Mouse (Mus musculus): ENCODE measurements around the gene Map1a. TPM values are rescaled to one million over a fixed set of nuclear protein-coding genes. Genes with fewer than 3 reads are reported as not detected.

The Map1a gene
- polyA plus RNA-seq, 1 experiment from 2014 or later = 0.20 TPM

- Histone ChIP-seq H3K27me3 (no peaks in the 10 kb centered on the region), H3K9me3 (replicated peaks) (no peaks in the 10 kb centered on the region), H3K4me1 (replicated peaks) (peaks cover 8% of the 10 kb centered on the region), H3K9ac (no peak overlapping the region), H3K27ac (no peak overlapping the region), H3K4me2 (no peak overlapping the region), H3K4me3 (replicated peaks) (no peak overlapping the region), H3K36me3 (no peaks in the 10 kb centered on the region)
- ATAC-seq (ENCODE audit: low read depth) = no peak
- 36% methylated on average over 8 of the region's 8 CpGs for WGBS (ENCODE audit: insufficient replicate concordance)
- no peak for DNase-seq
Observed at GRCm38 (mm10) chr2:121316278-121316677, 26.9 kb downstream of the Map1a start.

DNA sequence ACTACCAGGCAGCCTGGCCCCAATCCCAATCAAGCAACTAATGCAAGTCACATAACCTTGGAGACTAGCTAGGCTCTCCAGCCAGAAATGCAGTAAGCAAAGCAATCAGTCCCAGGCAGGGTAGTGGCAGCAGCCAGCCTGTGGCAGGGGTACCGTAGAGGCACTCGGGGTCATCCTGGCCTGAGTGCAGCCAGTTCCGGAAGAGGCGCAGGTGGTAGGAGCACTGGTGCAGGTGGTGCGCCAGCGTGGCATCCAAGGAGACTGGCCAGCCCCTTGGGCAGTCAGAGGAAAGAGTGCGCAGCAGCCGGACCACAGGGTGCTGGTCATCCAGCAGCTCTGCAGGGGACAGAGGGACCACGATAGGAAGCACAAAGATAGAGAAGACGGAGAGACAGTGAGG, 33.6 kb downstream of the Map1a start:
- no peak overlapping the region for H3K9ac ChIP-seq
- no peak overlapping the region for H3K4me2 ChIP-seq
- no peaks in the 10 kb centered on the region for H3K4me1 ChIP-seq (replicated peaks)
- H3K36me3 ChIP-seq = no peaks in the 10 kb centered on the region
- WGBS (ENCODE audit: insufficient replicate concordance) = 82% methylated on average over 10 of the region's 10 CpGs
- H3K4me3 ChIP-seq (replicated peaks) = no peak overlapping the region
- H3K27ac ChIP-seq = no peak overlapping the region
- DNase-seq (no peak), ATAC-seq (ENCODE audit: low read depth) (no peak)
- no peaks in the 10 kb centered on the region for H3K27me3 ChIP-seq
- H3K9me3 ChIP-seq (replicated peaks) = no peaks in the 10 kb centered on the region

DNA sequence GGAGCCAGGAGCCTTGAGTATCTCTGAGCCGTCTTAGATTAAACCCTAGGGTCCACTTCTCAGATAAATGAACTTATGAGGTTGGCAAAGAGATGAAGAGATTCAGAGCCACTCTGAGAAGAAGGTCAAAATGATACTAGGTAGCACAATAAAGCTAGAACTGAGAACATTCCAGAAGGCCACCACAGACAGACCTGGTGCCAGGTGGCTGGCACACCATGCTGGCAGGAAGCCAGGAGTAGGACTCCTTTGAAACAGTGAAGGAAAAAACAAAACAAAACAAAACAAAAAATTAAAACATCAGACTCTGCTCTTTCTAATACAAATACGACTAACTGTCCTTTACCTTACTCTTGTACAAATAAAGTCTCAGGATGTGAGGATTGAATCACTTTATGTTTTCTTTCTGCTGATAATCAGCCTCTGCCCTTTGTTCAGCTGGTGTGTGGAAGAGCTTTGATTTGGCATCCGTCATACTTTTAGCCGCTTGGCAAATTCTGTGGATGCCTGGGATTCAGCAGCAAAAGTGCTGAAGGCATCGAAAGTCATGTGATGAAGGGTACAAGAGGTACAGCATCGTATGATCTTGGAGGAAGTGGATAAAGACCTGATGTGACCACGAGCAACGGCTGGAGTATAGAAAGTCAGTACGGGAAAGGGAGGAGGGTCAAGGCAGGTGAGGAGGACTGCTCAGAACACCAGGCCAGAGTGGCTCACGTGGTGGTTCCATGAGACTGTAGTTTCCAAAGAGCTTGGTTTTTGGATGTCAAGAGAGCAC, 34.5 kb downstream of the Map1a start:
- no peak overlapping the region for H3K9ac ChIP-seq
- H3K36me3 ChIP-seq = no peaks in the 10 kb centered on the region
- DNase-seq = no peak
- no peak for ATAC-seq (ENCODE audit: low read depth)
- no peaks in the 10 kb centered on the region for H3K4me1 ChIP-seq (replicated peaks)
- H3K4me2 ChIP-seq = no peak overlapping the region
- 56% methylated on average over 10 of the region's 10 CpGs for WGBS (ENCODE audit: insufficient replicate concordance)
- no peak overlapping the region for H3K27ac ChIP-seq
- no peak overlapping the region for H3K4me3 ChIP-seq (replicated peaks)
- no peaks in the 10 kb centered on the region for H3K27me3 ChIP-seq
- no peaks in the 10 kb centered on the region for H3K9me3 ChIP-seq (replicated peaks)

- H3K9ac ChIP-seq = no peak overlapping the region
- no peak overlapping the region for H3K27ac ChIP-seq
- H3K4me2 ChIP-seq = no peak overlapping the region
- no peak for DNase-seq
- no peaks in the 10 kb centered on the region for H3K4me1 ChIP-seq (replicated peaks)
- no peaks in the 10 kb centered on the region for H3K27me3 ChIP-seq
- no peaks in the 10 kb centered on the region for H3K36me3 ChIP-seq
- no peak for ATAC-seq (ENCODE audit: low read depth)
- WGBS (ENCODE audit: insufficient replicate concordance) = 64% methylated on average over 2 of the region's 2 CpGs
- H3K4me3 ChIP-seq (replicated peaks) = no peak overlapping the region
- H3K9me3 ChIP-seq (replicated peaks) = no peaks in the 10 kb centered on the region
Observed at GRCm38 (mm10) chr2:121329492-121329891, 40.1 kb downstream of the Map1a start.

DNA sequence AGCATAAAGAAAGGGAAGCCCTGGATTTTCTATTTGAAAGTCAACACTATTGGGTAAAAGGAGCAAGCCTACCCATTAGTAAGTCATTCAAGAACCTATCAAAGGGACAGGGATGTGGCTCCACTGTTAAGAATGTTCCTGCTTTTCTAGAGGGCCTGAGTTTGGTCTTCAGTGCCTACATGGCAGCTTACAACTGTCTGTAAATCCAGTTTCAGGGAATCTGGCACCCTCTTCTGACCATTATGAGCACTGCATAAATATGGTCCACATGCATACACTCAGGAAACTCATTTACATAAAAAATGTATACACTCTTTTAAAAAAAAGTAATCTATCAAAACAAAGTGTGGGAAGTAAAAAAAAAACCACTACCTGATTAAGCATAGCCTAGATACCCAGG, 49.7 kb downstream of the Map1a start:
- no peaks in the 10 kb centered on the region for H3K4me1 ChIP-seq (replicated peaks)
- DNase-seq = no peak
- H3K9ac ChIP-seq = no peak overlapping the region
- H3K27ac ChIP-seq = no peak overlapping the region
- H3K27me3 ChIP-seq = no peaks in the 10 kb centered on the region
- H3K4me3 ChIP-seq (replicated peaks) = no peak overlapping the region
- ATAC-seq (ENCODE audit: low read depth) = no peak
- no peak overlapping the region for H3K4me2 ChIP-seq
- H3K9me3 ChIP-seq (replicated peaks) = no peaks in the 10 kb centered on the region
- H3K36me3 ChIP-seq = no peaks in the 10 kb centered on the region

- no peak for DNase-seq
- Histone ChIP-seq H3K36me3 (no peaks in the 10 kb centered on the region), H3K27me3 (peaks cover 32% of the 10 kb centered on the region), H3K27ac (no peak overlapping the region), H3K4me2 (no peak overlapping the region), H3K9ac (no peak overlapping the region), H3K4me3 (replicated peaks) (no peak overlapping the region), H3K4me1 (replicated peaks) (peaks cover 10% of the 10 kb centered on the region), H3K9me3 (replicated peaks) (no peaks in the 10 kb centered on the region)
- ATAC-seq (ENCODE audit: low read depth) = no peak
- 56% methylated on average over 8 of the region's 8 CpGs for WGBS (ENCODE audit: insufficient replicate concordance)
Observed at GRCm38 (mm10) chr2:121353156-121353555, 63.8 kb downstream of the Map1a start.

- peaks cover 16% of the 10 kb centered on the region for H3K4me1 ChIP-seq (replicated peaks)
- no peaks in the 10 kb centered on the region for H3K36me3 ChIP-seq
- H3K27me3 ChIP-seq = peaks cover 44% of the 10 kb centered on the region
- ATAC-seq (ENCODE audit: low read depth) = peak; percentile 22
- WGBS (ENCODE audit: insufficient replicate concordance) = 4% methylated on average over 6 of the region's 6 CpGs
- H3K9ac ChIP-seq = peak overlapping the region; percentile 87
- no peak for DNase-seq
- H3K9me3 ChIP-seq (replicated peaks) = no peaks in the 10 kb centered on the region
- H3K27ac ChIP-seq = 0 out of 2 replicates have a peak overlapping the region, but pooled peaks have one; percentile 31
- H3K4me2 ChIP-seq = peak overlapping the region; percentile 97
- H3K4me3 ChIP-seq (replicated peaks) = peak overlapping the region; percentile 80
Observed at GRCm38 (mm10) chr2:121354378-121354777, 65.0 kb downstream of the Map1a start.

DNA sequence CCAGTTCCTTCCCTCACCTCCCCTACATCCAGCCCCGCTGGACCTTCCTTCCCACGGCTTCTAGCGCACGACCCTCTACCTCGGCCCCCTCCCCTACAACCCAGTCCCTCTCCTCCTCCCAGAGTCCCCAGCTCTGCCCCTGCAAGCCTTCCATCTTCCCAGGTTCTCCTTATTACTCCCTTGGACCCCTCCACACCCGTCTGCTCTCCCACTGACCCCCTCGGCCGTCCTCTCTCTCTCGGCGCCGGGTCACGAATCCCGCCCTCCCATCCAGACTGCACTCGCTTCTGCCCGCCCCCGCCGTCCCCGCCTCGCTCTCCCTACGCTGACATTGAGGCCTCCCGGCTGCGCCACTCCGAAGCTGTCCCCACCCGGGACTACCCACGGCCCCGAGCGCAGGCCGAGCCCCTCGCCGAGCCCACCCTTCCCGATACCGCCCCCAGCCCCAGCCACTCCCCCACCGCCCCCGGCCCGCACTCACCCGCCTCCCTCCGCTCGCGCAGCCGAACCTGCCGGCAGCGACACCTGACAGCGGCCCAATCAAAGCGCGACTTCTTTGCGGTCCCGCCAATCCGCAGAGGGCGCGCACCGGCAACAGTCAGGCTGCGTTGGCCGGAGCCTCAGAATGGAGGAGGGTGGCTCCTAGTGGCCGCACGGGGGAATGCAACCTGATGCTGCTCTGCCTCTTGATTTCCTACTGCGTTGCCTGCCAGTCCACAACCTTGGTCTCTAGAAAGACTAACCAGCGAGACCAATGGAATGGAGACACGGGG, 65.6 kb downstream of the Map1a start, which contains the start of gene Ppip5k1:
Gene Ppip5k1 (minus strand): TSS at position 577 of the 773 bp plus-strand sequence.
- peak within 1 kb of the TSS; percentile 97 for H3K4me2 ChIP-seq
- H3K9me3 ChIP-seq (replicated peaks) = no peaks in the 10 kb centered on the region
- peak within 1 kb of the TSS; percentile 87 for H3K9ac ChIP-seq
- H3K27ac ChIP-seq = peak within 1 kb of the TSS; percentile 31; the same call in 1 of the 2 replicates
- H3K27me3 ChIP-seq = peaks cover 51% of the 10 kb centered on the region
- H3K4me1 ChIP-seq (replicated peaks) = peaks cover 16% of the 10 kb centered on the region
- ATAC-seq (ENCODE audit: low read depth) = peak; percentile 97
- peak; percentile 94 for DNase-seq
- no peaks in the 10 kb centered on the region for H3K36me3 ChIP-seq
- peak within 1 kb of the TSS; percentile 80 for H3K4me3 ChIP-seq (replicated peaks)
- WGBS (ENCODE audit: insufficient replicate concordance) = under 1% methylated on average over 58 of the region's 58 CpGs

GRCm38 (mm10) chr2:121357494-121357893, 68.1 kb downstream of the Map1a start, which contains the start of gene Ckmt1:
Gene Ckmt1, plus strand, starts transcription at chr2:121357714.
- ATAC-seq (ENCODE audit: low read depth) (no peak), DNase-seq (no peak)
- 39% methylated on average over 5 of the region's 5 CpGs for WGBS (ENCODE audit: insufficient replicate concordance)
- H3K4me1 ChIP-seq (replicated peaks) = peaks cover 16% of the 10 kb centered on the region
- H3K9me3 ChIP-seq (replicated peaks) = no peaks in the 10 kb centered on the region
- H3K4me3 ChIP-seq (replicated peaks) = no peak within 1 kb of the TSS
- H3K27me3 ChIP-seq = peaks cover 60% of the 10 kb centered on the region
- H3K9ac ChIP-seq = no peak within 1 kb of the TSS
- 0 out of 2 replicates have a peak within 1 kb of the TSS, but pooled peaks have one; percentile 0 for H3K4me2 ChIP-seq
- no peaks in the 10 kb centered on the region for H3K36me3 ChIP-seq
- H3K27ac ChIP-seq = no peak within 1 kb of the TSS

DNA sequence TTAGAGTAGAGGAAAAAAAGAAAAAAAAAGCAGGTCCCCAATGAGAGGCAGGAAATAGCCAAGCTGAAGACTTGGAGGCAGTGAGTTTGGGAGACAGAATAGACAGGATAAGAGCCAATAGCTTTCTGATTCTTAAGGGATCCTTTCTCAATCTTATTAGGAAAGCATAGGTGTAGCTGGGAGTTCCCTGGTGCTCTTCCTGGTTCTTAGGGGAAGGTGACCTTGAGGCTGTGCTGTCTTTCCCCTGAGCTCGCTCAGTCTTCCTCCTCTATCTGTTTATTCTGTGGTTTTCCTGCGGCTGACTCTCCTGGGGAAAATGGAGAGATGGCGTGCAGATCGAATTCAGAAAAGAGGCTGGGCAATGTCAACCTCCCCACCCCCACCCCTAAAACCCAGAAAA, 68.6 kb downstream of the Map1a start:
- H3K27me3 ChIP-seq = peaks cover 60% of the 10 kb centered on the region
- H3K27ac ChIP-seq = no peak overlapping the region
- no peaks in the 10 kb centered on the region for H3K36me3 ChIP-seq
- 0% methylated on average over 4 of the region's 4 CpGs for WGBS (ENCODE audit: insufficient replicate concordance)
- H3K4me3 ChIP-seq (replicated peaks) = no peak overlapping the region
- peaks cover 16% of the 10 kb centered on the region for H3K4me1 ChIP-seq (replicated peaks)
- no peaks in the 10 kb centered on the region for H3K9me3 ChIP-seq (replicated peaks)
- ATAC-seq (ENCODE audit: low read depth) = no peak
- DNase-seq = no peak
- no peak overlapping the region for H3K4me2 ChIP-seq
- no peak overlapping the region for H3K9ac ChIP-seq

- peak; percentile 17 for DNase-seq
- no peak overlapping the region for H3K27ac ChIP-seq
- no peak overlapping the region for H3K4me3 ChIP-seq (replicated peaks)
Observed at GRCm38 (mm10) chr2:121358381-121358780, 69.0 kb downstream of the Map1a start.

More at GRCm38 (mm10) chr2:121358381-121358780, 69.0 kb downstream of the Map1a start:
- no peaks in the 10 kb centered on the region for H3K36me3 ChIP-seq
- peaks cover 16% of the 10 kb centered on the region for H3K4me1 ChIP-seq (replicated peaks)
- no peak overlapping the region for H3K9ac ChIP-seq
- H3K9me3 ChIP-seq (replicated peaks) = no peaks in the 10 kb centered on the region
- H3K27me3 ChIP-seq = peaks cover 60% of the 10 kb centered on the region
- 0% methylated on average over 16 of the region's 16 CpGs for WGBS (ENCODE audit: insufficient replicate concordance)
- 0 out of 2 replicates have a peak overlapping the region, but pooled peaks have one; percentile 0 for H3K4me2 ChIP-seq
- no peak for ATAC-seq (ENCODE audit: low read depth)

All from liver, embryonic 13.5 days (tissue).